Mouse (Mus musculus) left cerebral cortex, adult 9 months (tissue): ENCODE results near the gene Gspt2.
"Not testable (repeated sequence)": the region's sequence is repeated elsewhere in the genome, so short reads cannot be mapped to it uniquely, and the experiment has no call there.

Source experiments
- DNase-seq, 2 experiments: peaks; one replicate each; pipeline ENCODE4 v3.0.0; 2022; ENCODE audit warnings: low spot score in 2 of 2

Gspt2 gene

GRCm38 (mm10) chrX:94635961-94636563, at the start of gene Gspt2:
Gene Gspt2 (plus strand): TSS chrX:94636069.
- DNase-seq: peak in 1 of 2 experiments; percentile 48

DNA sequence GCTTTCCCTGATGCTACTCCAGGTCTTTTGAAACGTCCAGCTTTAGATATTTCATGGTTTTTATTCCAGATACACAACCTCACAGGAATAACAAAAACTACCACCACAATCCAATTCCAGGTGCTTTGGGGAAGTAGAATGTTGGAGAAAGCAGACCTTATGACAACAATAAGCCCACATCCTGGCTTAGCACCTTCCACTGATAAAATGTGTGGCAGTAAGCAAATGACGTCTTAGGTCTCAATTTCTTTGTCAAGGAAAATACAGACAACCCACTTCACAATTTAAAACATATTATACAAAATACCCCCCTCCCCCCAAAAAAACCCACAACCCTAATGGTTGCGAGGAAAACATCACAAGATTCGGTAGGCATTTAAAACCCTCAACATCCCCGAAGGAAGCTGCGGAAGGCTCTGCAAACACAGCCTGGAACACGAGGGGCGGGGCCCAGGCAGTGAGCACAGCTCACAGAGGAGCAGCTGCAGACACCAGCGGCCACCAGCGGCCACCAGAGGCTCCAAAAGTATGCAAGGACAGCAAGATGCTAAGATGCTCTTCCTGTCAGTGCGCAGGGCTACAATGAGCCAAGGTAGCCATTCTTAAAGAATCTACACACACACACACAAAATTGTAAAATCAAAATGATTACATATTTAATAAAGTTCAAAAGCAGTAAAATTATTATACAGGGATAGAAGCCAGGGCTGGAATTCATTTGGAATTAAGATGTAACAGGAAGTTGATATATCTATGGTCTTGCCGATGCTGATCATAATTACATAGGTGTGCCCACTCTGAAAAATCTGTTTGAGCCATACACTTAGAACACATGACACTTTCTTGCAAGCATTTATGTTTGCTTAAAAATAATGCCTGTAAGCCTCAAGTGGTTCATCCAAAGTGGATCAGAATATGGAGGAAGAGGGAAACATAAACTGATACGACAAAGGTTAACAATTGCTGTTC, 10.8 kb upstream of the Gspt2 start:
- DNase-seq: peak in 1 of 2 experiments; percentile 46

- no peak for DNase-seq
These were observed 1.0 kb downstream of the Gspt2 start for GRCm38 (mm10) chrX:94636911-94637310.

- no peak for DNase-seq
These were observed 12.7 kb downstream of the Gspt2 start for GRCm38 (mm10) chrX:94648541-94648940.

GRCm38 (mm10) chrX:94657734-94658133, 21.9 kb downstream of the Gspt2 start:
- no peak for DNase-seq

DNA sequence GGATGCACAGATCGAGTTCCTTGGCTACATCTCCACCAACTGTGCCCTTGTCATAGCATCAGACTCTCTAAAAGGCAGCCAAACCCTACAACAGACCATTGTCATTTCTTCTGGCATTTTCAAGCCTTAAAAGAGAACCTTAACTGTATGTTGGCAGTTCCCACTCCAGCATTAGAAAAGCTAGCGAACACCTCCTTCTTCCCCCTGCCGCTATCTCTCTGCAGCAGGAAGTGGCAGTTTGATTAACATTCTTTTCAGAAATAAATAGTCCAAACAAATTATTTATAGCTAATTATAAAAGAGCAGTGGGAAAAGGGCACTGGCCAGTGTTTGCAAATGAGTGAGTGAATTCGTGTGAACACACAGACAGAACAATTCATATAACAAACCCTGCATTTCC, 34.9 kb downstream of the Gspt2 start:
- DNase-seq: no peak

- DNase-seq: peak; percentile 1 to 12
These were observed 39.1 kb downstream of the Gspt2 start for GRCm38 (mm10) chrX:94674977-94675376.

- DNase-seq: not testable (repeated sequence)
These were observed 45.7 kb downstream of the Gspt2 start for GRCm38 (mm10) chrX:94681581-94681980.

- peak in 1 of 2 experiments; percentile 11 for DNase-seq
These were observed 53.7 kb downstream of the Gspt2 start for GRCm38 (mm10) chrX:94689593-94689992.
